Mouse (Mus musculus) midbrain, embryonic 11.5 days (tissue): ENCODE measurements around the gene Ackr2. TPM values are rescaled to one million over a fixed set of nuclear protein-coding genes. Genes with fewer than 3 reads are reported as not detected.

Source experiments
- ATAC-seq: fragments of 200-750 bp; cut with Nextera tagmentation; 2 replicates; pipeline ENCODE4 v1.8.0; 2017; ENCODE audit warnings: moderate TSS enrichment, moderate library complexity; ENCODE audit not compliant: low FRiP score
- DNase-seq: peaks from one replicate; pipeline ENCODE4 v3.0.0; 2015; ENCODE audit warnings: low spot score; ENCODE audit errors: missing footprints
- H3K27ac ChIP-seq: fragments of 300-500 bp; sonication (generic); 2 replicates; pipeline ENCODE4 v1.5.1; 2014; ENCODE audit warnings: low read depth, low read length
- H3K27me3 ChIP-seq: fragments of 300-500 bp; sonication (generic); 2 replicates; pipeline ENCODE4 v1.6.1; 2014; ENCODE audit warnings: mild to moderate bottlenecking, low read length, moderate library complexity, mixed read lengths; ENCODE audit not compliant: control insufficient read depth, insufficient read depth
- H3K36me3 ChIP-seq: fragments of 300-500 bp; sonication (generic); 2 replicates; pipeline ENCODE4 v1.6.1; 2014; ENCODE audit warnings: mild to moderate bottlenecking, low read length, moderate library complexity, mixed read lengths; ENCODE audit not compliant: control insufficient read depth, insufficient read depth
- H3K4me1 ChIP-seq: fragments of 300-500 bp; sonication (generic); 2 replicates; pipeline ENCODE4 v1.6.1; 2014; ENCODE audit warnings: low read length; ENCODE audit not compliant: control insufficient read depth, insufficient read depth
- H3K4me2 ChIP-seq: fragments of 300-500 bp; sonication (generic); 2 replicates; pipeline ENCODE4 v1.6.1; 2014; ENCODE audit warnings: mild to moderate bottlenecking, moderate library complexity
- H3K4me3 ChIP-seq: fragments of 300-500 bp; sonication (generic); 2 replicates; pipeline ENCODE4 v1.5.1; 2014; ENCODE audit warnings: low read depth, low read length
- H3K9ac ChIP-seq: fragments of 300-500 bp; sonication (generic); 2 replicates; pipeline ENCODE4 v1.6.1; 2014; ENCODE audit warnings: low read length
- H3K9me3 ChIP-seq: fragments of 300-500 bp; sonication (generic); 2 replicates; pipeline ENCODE4 v1.6.1; 2016; ENCODE audit warnings: low read length; ENCODE audit not compliant: control insufficient read depth
- WGBS: fragments of 180-500 bp; shearing (Covaris S2); extraction: QIAGEN DNeasy Blood & Tissue Kit; methylation state at CpG from one replicate; pipeline ENCODE4 v1.1.7; 2014; 5-methylcytosine and 5-hydroxymethylcytosine counted together
- polyA plus RNA-seq: library from polyadenylated mRNA; unstranded; fragments of >200 nt; fragmentation: Nextera tagmentation; extraction: Ambion mirVana; gene quantifications from 2 replicates; pipeline ENCODE4 v1.2.1, GENCODE M21; 2014

Ackr2 gene
- polyA plus RNA-seq, 1 experiment from 2014 or later: 1.6 TPM

- Histone ChIP-seq H3K4me2 (no peak overlapping the region), H3K4me3 (no peak overlapping the region), H3K27me3 (no peaks in the 10 kb centered on the region), H3K9me3 (no peaks in the 10 kb centered on the region), H3K36me3 (no peaks in the 10 kb centered on the region), H3K9ac (no peak overlapping the region), H3K27ac (no peak overlapping the region), H3K4me1 (no peaks in the 10 kb centered on the region)
- WGBS: 90% methylated on average over 17 of the region's 17 CpGs
- ATAC-seq: no peak
- DNase-seq: no peak
Measured at GRCm38 (mm10) chr9:121908321-121908720, 10.2 kb downstream of the Ackr2 start.

DNA sequence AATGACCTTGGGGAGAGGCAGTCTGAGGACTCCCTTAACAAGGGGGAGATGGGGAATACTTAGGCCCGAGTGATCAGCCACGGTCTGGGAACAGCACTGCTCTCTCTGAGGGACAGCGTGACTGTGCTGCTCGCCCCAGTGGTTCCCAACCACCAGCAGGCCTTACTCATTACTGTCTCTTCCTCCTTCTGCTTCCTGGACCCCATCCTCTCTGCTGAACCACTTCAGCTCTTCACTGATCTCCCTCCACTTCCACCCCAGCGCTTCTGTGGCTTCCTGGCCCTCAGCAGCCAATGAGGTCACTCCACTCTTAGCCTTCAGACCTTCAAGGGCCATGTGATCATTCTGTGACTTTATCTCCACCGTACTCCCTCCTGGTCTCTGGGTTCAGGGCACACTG lies 11.5 kb downstream of the Ackr2 start:
- no peak overlapping the region for H3K4me3 ChIP-seq
- WGBS: 81% methylated on average over 6 of the region's 6 CpGs
- no peak for ATAC-seq

DNA sequence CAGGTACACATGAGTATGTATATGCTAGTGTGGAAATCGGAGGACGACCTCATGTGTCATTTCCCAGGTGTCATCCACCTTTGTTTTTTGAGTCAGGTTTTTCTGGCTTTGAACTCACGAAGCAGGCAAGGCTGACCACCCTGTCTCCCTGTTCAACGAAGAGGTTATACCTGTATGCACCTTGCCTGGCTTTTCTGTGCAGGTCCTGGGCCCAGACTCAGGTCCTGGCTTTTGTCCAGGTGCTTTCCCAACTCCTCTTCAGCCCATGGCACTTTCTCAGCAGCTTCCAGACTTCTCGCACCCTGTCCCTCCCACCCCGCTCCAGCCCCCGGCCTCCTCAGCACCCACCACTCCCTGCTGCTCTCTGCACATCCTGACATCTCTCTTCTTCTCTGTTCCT lies 13.0 kb downstream of the Ackr2 start:
- Histone ChIP-seq H3K4me1 (no peaks in the 10 kb centered on the region), H3K9ac (no peak overlapping the region), H3K4me3 (no peak overlapping the region), H3K9me3 (no peaks in the 10 kb centered on the region), H3K27ac (no peak overlapping the region), H3K36me3 (no peaks in the 10 kb centered on the region), H3K4me2 (no peak overlapping the region), H3K27me3 (no peaks in the 10 kb centered on the region)
- ATAC-seq (no peak), DNase-seq (no peak)
- 91% methylated on average over 7 of the region's 7 CpGs for WGBS

More for the DNA sequence above, 11.5 kb downstream of the Ackr2 start:
- Histone ChIP-seq H3K9ac (no peak overlapping the region), H3K4me2 (no peak overlapping the region), H3K36me3 (no peaks in the 10 kb centered on the region), H3K27ac (no peak overlapping the region), H3K27me3 (no peaks in the 10 kb centered on the region), H3K4me1 (no peaks in the 10 kb centered on the region), H3K9me3 (no peaks in the 10 kb centered on the region)
- DNase-seq: no peak

- Histone ChIP-seq H3K9ac (no peak overlapping the region), H3K4me3 (no peak overlapping the region), H3K4me1 (no peaks in the 10 kb centered on the region), H3K9me3 (no peaks in the 10 kb centered on the region), H3K27ac (no peak overlapping the region), H3K36me3 (no peaks in the 10 kb centered on the region), H3K27me3 (no peaks in the 10 kb centered on the region), H3K4me2 (no peak overlapping the region)
- DNase-seq (no peak), ATAC-seq (no peak)
- WGBS: 89% methylated on average over 4 of the region's 4 CpGs
Measured at GRCm38 (mm10) chr9:121912786-121913185, 14.6 kb downstream of the Ackr2 start.

DNA sequence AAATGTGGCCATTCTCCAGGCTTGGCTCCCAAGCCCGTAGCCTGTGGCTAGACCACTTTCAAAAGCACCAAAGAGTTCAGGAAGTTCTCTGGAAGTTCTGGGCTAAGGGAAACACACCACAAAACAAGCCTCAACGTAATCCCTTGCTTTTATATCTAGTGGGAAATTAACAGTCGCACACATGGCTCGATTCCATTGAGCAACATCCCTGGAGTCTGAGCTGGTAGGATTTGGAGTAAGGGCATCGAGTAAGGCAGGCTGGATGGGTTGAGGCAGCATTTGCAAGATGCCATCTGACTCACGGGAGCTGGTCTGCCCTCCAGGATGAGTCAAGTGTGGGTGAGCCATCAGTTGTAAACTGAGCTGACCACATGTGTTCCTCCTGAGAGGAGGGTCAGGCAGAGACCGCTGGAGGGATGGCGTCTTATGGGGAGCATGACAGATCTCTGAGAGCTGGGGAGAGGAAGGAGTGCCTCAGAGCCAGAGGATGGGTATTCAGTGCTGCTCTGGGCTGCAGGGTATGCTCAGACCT lies 16.1 kb downstream of the Ackr2 start:
- H3K4me3 ChIP-seq: no peak overlapping the region
- ATAC-seq (no peak), DNase-seq (no peak)
- WGBS: 82% methylated on average over 8 of the region's 8 CpGs
- no peaks in the 10 kb centered on the region for H3K9me3 ChIP-seq
- no peaks in the 10 kb centered on the region for H3K4me1 ChIP-seq
- H3K36me3 ChIP-seq: no peaks in the 10 kb centered on the region
- no peak overlapping the region for H3K27ac ChIP-seq
- no peaks in the 10 kb centered on the region for H3K27me3 ChIP-seq
- H3K4me2 ChIP-seq: no peak overlapping the region
- no peak overlapping the region for H3K9ac ChIP-seq

DNA sequence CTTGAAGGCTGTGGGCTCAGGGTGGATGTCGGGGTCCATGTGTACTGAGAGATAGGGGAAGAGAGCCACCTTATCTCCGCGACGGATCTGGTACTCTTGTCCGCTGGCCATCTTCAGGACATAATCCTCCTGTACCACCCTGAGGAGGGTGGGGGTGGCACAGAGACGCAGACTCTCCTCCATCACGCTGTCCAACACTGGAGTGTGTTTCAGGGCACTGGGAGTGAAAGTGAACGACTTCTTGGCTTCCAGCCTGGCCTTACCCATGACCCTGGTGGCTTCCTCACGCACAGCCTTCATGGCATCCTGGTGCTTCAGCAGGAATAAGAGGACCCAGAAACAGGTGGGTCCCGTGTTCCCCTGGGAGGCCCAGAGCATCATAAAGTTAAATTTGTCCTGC lies 16.9 kb downstream of the Ackr2 start:
- 87% methylated on average over 10 of the region's 10 CpGs for WGBS
- Histone ChIP-seq H3K27ac (no peak overlapping the region), H3K9ac (no peak overlapping the region), H3K9me3 (no peaks in the 10 kb centered on the region), H3K36me3 (no peaks in the 10 kb centered on the region), H3K4me2 (no peak overlapping the region), H3K27me3 (no peaks in the 10 kb centered on the region), H3K4me3 (no peak overlapping the region), H3K4me1 (no peaks in the 10 kb centered on the region)
- ATAC-seq: no peak
- no peak for DNase-seq

DNA sequence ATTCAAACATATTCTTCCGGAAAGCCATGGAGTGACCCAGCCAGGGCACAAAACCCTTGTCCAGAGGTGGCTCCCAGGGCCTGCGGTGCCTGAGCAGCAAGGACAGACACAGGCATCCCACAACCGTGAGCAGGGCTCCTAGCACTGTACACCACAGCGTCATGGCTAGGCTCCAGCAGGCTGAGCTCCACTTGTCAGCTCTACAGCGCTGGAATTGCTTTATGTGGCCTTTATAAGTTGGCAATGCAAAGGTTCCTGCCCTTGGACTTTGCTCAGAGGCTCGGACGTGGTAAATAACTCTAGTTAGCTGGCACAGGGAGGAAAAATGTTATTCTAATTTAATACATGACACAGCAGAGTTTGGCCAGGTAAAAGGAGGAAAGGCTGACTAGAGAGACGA lies 17.9 kb downstream of the Ackr2 start, which contains the start of gene Cyp8b1:
TSS of gene Cyp8b1 (minus strand) at position 204 of the 400 bp plus-strand sequence.
- ATAC-seq (no peak), DNase-seq (no peak)
- H3K9ac ChIP-seq: no peak within 1 kb of the TSS
- no peak within 1 kb of the TSS for H3K4me2 ChIP-seq
- no peaks in the 10 kb centered on the region for H3K4me1 ChIP-seq
- H3K9me3 ChIP-seq: no peaks in the 10 kb centered on the region
- H3K36me3 ChIP-seq: no peaks in the 10 kb centered on the region
- 84% methylated on average over 8 of the region's 8 CpGs for WGBS
- no peak within 1 kb of the TSS for H3K27ac ChIP-seq
- H3K27me3 ChIP-seq: no peaks in the 10 kb centered on the region
- H3K4me3 ChIP-seq: no peak within 1 kb of the TSS

DNA sequence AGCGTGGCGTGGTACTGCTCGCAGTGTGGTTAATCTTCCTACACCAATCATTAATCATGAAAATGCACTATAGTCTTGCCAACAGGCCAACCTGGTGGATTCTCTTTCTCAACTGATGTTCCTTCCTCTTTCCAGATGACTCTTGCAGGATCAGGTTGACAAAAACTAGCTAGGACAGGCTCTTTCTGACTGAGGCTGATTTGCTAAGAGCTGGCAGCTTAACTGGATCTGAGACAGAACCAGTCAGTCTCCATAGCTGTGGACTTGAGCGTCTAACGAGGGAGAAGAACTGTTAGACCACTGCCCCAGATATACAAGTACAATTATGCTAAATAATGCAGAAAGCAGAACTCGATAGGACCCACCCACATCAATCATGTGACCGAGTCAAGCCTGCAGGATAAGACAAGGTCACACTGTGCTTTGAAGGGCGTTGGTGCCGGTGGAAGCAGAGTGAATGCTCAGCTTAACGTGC lies 20.9 kb downstream of the Ackr2 start:
- H3K4me2 ChIP-seq: no peak overlapping the region
- DNase-seq (no peak), ATAC-seq (no peak)
- no peak overlapping the region for H3K4me3 ChIP-seq
- no peaks in the 10 kb centered on the region for H3K36me3 ChIP-seq
- H3K27ac ChIP-seq: no peak overlapping the region
- no peaks in the 10 kb centered on the region for H3K27me3 ChIP-seq
- H3K9me3 ChIP-seq: no peaks in the 10 kb centered on the region
- WGBS: 85% methylated on average over 10 of the region's 10 CpGs
- no peak overlapping the region for H3K9ac ChIP-seq
- no peaks in the 10 kb centered on the region for H3K4me1 ChIP-seq

- 91% methylated on average over 8 of the region's 8 CpGs for WGBS
- DNase-seq: no peak
Measured at GRCm38 (mm10) chr9:121923443-121923842, 25.3 kb downstream of the Ackr2 start.

More at GRCm38 (mm10) chr9:121923443-121923842, 25.3 kb downstream of the Ackr2 start:
- Histone ChIP-seq H3K4me2 (no peak overlapping the region), H3K27me3 (no peaks in the 10 kb centered on the region), H3K9me3 (no peaks in the 10 kb centered on the region), H3K4me1 (no peaks in the 10 kb centered on the region), H3K27ac (no peak overlapping the region), H3K4me3 (no peak overlapping the region), H3K9ac (no peak overlapping the region), H3K36me3 (no peaks in the 10 kb centered on the region)
- ATAC-seq: no peak
